Comparison of ENCODE assay signal across 15 mouse cellular contexts in the genomic region with DNA sequence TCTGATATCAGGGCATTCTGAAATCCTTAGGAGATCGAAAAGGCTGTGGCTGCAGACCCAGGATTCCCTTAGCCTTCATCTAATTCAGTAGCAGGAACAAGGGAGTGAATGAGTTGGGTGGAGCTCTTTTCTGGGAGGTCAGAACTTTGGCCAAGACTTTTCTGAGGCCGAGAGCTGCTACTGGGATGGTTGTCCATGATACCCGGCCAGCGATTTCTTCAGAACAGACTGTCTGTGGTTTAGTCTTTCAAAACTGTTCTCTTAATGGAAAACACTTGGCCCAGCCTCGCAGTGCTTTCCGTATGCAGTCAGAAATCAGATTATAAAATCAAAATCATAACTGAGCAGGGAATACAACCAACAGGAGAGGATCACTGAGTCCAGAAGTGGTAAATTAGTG. TPM values are rescaled to one million over a fixed set of nuclear protein-coding genes. Genes with fewer than 3 reads are reported as not detected.
DNase-seq lines count a peak whose midpoint lies in the region; ATAC-seq and TF ChIP-seq lines count a peak whose summit lies in the region.
"Had no signal": no experiment of that assay in that cellular context is flagged by ENCODE, and none has a peak within 500 bp of the region (broad histone marks: within the 10 kb centered on the region; RNA-seq: fewer than 3 reads in every experiment).

No protein-coding gene starts in this region.

- H3K4me3 ChIP-seq in heart, embryonic 10.5 days: no peak overlapping the region
- no peak overlapping the region for H3K4me3 ChIP-seq in embryonic fibroblast, embryonic 13.5 days (ENCODE audit: insufficient read depth, low read length)
- no peak overlapping the region for H3K4me3 ChIP-seq in forebrain, embryonic 13.5 days
- no peak overlapping the region for H3K4me3 ChIP-seq in forebrain, postnatal 0 days (ENCODE audit: low read depth, low read length)
- H3K4me3 ChIP-seq: heart, embryonic 15.5 days; midbrain, embryonic 13.5 days; stomach, embryonic 15.5 days had no signal

- no peaks in the 10 kb centered on the region for H3K36me3 ChIP-seq in heart, embryonic 10.5 days
- no peaks in the 10 kb centered on the region for H3K36me3 ChIP-seq in forebrain, embryonic 13.5 days (ENCODE audit: poor library complexity, severe bottlenecking)
- no peaks in the 10 kb centered on the region for H3K36me3 ChIP-seq in forebrain, postnatal 0 days (ENCODE audit: insufficient read depth)
- H3K36me3 ChIP-seq: heart, embryonic 15.5 days; midbrain, embryonic 13.5 days; stomach, embryonic 15.5 days had no signal

- H3K27ac ChIP-seq in heart, embryonic 10.5 days: no peak overlapping the region
- H3K27ac ChIP-seq in embryonic fibroblast, embryonic 13.5 days (ENCODE audit: insufficient read depth, low read length): peak overlapping the region; percentile 67
- H3K27ac ChIP-seq in forebrain, embryonic 13.5 days: no peak overlapping the region
- no peak overlapping the region for H3K27ac ChIP-seq in forebrain, postnatal 0 days (ENCODE audit: low read depth, low read length)
- H3K27ac ChIP-seq: heart, embryonic 15.5 days; midbrain, embryonic 13.5 days; stomach, embryonic 15.5 days had no signal

- ATAC-seq in forebrain, embryonic 13.5 days: no peak
- no peak for ATAC-seq in forebrain, postnatal 0 days
- no peak for ATAC-seq in erythroid progenitor cell, adult 5-6 weeks (replicated peaks; ENCODE audit: low FRiP score, poor library complexity, severe bottlenecking)
- ATAC-seq: midbrain, embryonic 13.5 days had no signal

- intact Hi-C loops in heart, postnatal 25 days (cut with DNase I): no loop called here

- no peak overlapping the region for H3K9ac ChIP-seq in forebrain, embryonic 13.5 days
- no peak overlapping the region for H3K9ac ChIP-seq in forebrain, postnatal 0 days
- H3K9ac ChIP-seq: heart, embryonic 15.5 days; midbrain, embryonic 13.5 days; stomach, embryonic 15.5 days had no signal

- WGBS in heart, embryonic 10.5 days: 93% methylated on average over 6 of the region's 6 CpGs
- 92% methylated on average over 6 of the region's 6 CpGs for WGBS in forebrain, embryonic 13.5 days
- 65% methylated on average over 6 of the region's 6 CpGs for WGBS in forebrain, postnatal 0 days

- H3K4me1 ChIP-seq in heart, embryonic 10.5 days: no peaks in the 10 kb centered on the region
- H3K4me1 ChIP-seq in embryonic fibroblast, embryonic 13.5 days (ENCODE audit: control insufficient read depth, insufficient read depth, low read length): peaks cover 13% of the 10 kb centered on the region
- no peaks in the 10 kb centered on the region for H3K4me1 ChIP-seq in forebrain, embryonic 13.5 days
- H3K4me1 ChIP-seq in forebrain, postnatal 0 days (ENCODE audit: insufficient read depth): no peaks in the 10 kb centered on the region
- H3K4me1 ChIP-seq: heart, embryonic 15.5 days; midbrain, embryonic 13.5 days; stomach, embryonic 15.5 days had no signal

- TF ChIP-seq CTCF in embryonic fibroblast, embryonic 13.5 days (IDR thresholded peaks at IDR 0.05; ENCODE audit: borderline replicate concordance, insufficient read depth, low read length): no peak
- TF ChIP-seq CTCF in forebrain, postnatal 0 days (IDR thresholded peaks at IDR 0.05; ENCODE audit: low read depth): no peak

- no peaks in the 10 kb centered on the region for H3K9me3 ChIP-seq in heart, embryonic 10.5 days
- H3K9me3 ChIP-seq in forebrain, embryonic 13.5 days (replicated peaks): no peaks in the 10 kb centered on the region
- H3K9me3 ChIP-seq in forebrain, postnatal 0 days (ENCODE audit: low read length): no peaks in the 10 kb centered on the region
- H3K9me3 ChIP-seq: heart, embryonic 15.5 days; midbrain, embryonic 13.5 days; stomach, embryonic 15.5 days had no signal

- H3K27me3 ChIP-seq in heart, embryonic 10.5 days (ENCODE audit: insufficient read depth, poor library complexity, severe bottlenecking): no peaks in the 10 kb centered on the region
- no peaks in the 10 kb centered on the region for H3K27me3 ChIP-seq in forebrain, embryonic 13.5 days
- no peaks in the 10 kb centered on the region for H3K27me3 ChIP-seq in forebrain, postnatal 0 days (ENCODE audit: insufficient read depth, low read length)
- H3K27me3 ChIP-seq: heart, embryonic 15.5 days; midbrain, embryonic 13.5 days; stomach, embryonic 15.5 days had no signal

- H3K4me2 ChIP-seq in forebrain, embryonic 13.5 days: no peak overlapping the region
- no peak overlapping the region for H3K4me2 ChIP-seq in forebrain, postnatal 0 days (ENCODE audit: low read depth)
- H3K4me2 ChIP-seq: heart, embryonic 15.5 days; liver, embryonic 11.5 days; midbrain, embryonic 13.5 days; stomach, embryonic 15.5 days had no signal

- TF ChIP-seq POLR2A in embryonic fibroblast, embryonic 13.5 days (IDR thresholded peaks at IDR 0.05; ENCODE audit: low read depth, low read length): no peak

- peak; percentile 45 to 52 for DNase-seq in heart, adult 18-20 months
- no peak for DNase-seq in heart, embryonic 10.5 days (ENCODE audit: low spot score)
- DNase-seq in adipocyte (ENCODE audit: low spot score): peak; percentile 67
- DNase-seq in heart, postnatal 25 days (ENCODE audit: low spot score): peak; percentile 30
- DNase-seq in forebrain, postnatal 0 days: no peak
- DNase-seq: cerebellum, postnatal 10 days; thymus, postnatal 14 days had no signal

RNA-seq across cellular contexts. Expression of gene Tnc, which starts 21.2 kb away (rescaled TPM):
- under 1 TPM; 0.42 to 0.98 TPM for total RNA-seq in heart, adult 18-20 months (2021)
- polyA plus RNA-seq in heart, embryonic 10.5 days (2016; fragmentation: Nextera tagmentation; extraction: Ambion mirVana): 35.3 and 60.9 TPM in 2 replicates
- polyA plus RNA-seq in embryonic fibroblast, embryonic 13.5 days (2011; ENCODE audit: insufficient read length, low read depth, missing spikeins): 849 and 1,178 TPM in 2 replicates
- total RNA-seq in heart, postnatal 25 days (2021): 1 to 10 TPM; 1.0 TPM
- polyA plus RNA-seq in forebrain, embryonic 13.5 days (2015; fragmentation: Nextera tagmentation; extraction: Ambion mirVana): 5.2 and 7.2 TPM in 2 replicates
- 95.3 and 131 TPM in 2 replicates for total RNA-seq in forebrain, postnatal 0 days (2014; rRNA removed)
- polyA plus RNA-seq in forebrain, postnatal 0 days (2015; fragmentation: Nextera tagmentation; extraction: Ambion mirVana): 29.1 and 39.5 TPM in 2 replicates
- total RNA-seq in erythroid progenitor cell, adult 5-6 weeks (2015; ENCODE audit: low replicate concordance): 1.7 and 2.9 TPM in 2 replicates
- total RNA-seq in erythroid progenitor cell, adult 5-6 weeks (2017; ENCODE audit: low replicate concordance): 2.1 and 3.0 TPM in 2 replicates
- total RNA-seq: MEL had no signal

Comparison
In these comparisons a context has a peak if more than half of its experiments do, and no peak if none do; other contexts are left out.
1. DNase-seq: peak in heart, adult 18-20 months (2 of 2), adipocyte (single experiment) and heart, postnatal 25 days (single experiment); none in heart, embryonic 10.5 days (single experiment) and forebrain, postnatal 0 days (single experiment).
2. RNA of gene Tnc, which starts 21.2 kb away (total RNA-seq): 95.3 to 131 TPM in forebrain, postnatal 0 days; 1.7 to 3.0 TPM in erythroid progenitor cell, adult 5-6 weeks, 1.0 TPM in heart, postnatal 25 days and 0.42 to 0.98 TPM in heart, adult 18-20 months; every median in the first group is over 10 times any median in the second.